Mouse (Mus musculus) embryo, embryonic 11.5 days (tissue): Measurements from ENCODE around the gene Gucy1b1.

Experiments
- DNase-seq: peaks from one replicate; pipeline ENCODE4 v3.0.0-alpha.2; 2012; ENCODE audit warnings: low read depth, low spot score

The Gucy1b1 gene

GRCm38 (mm10) chr3:82036262-82037044 lies 38.0 kb downstream of the Gucy1b1 start:
- DNase-seq, result no peak

- DNase-seq, result no peak
These were observed 44.3 kb downstream of the Gucy1b1 start for GRCm38 (mm10) chr3:82030008-82030748.

DNA sequence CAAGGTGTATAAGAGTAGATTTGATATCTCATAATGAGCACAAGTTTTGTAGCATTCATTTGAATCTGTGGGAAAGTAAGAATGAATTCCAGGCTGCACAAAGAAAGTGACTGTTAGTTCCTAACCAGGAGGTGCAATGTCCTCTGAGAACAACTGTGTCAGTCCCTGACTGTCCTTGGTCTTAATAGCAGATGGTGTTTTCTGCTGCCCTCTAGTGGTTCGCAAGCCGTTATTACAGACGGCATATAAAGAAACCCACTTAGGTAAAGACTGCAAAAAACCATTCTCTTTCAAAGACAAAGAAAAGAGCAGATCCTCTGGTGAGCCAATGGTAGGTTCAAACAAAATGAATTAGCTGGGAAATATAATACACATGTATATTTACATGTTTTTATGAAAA lies 45.3 kb downstream of the Gucy1b1 start:
- peak; percentile 38 for DNase-seq

DNA sequence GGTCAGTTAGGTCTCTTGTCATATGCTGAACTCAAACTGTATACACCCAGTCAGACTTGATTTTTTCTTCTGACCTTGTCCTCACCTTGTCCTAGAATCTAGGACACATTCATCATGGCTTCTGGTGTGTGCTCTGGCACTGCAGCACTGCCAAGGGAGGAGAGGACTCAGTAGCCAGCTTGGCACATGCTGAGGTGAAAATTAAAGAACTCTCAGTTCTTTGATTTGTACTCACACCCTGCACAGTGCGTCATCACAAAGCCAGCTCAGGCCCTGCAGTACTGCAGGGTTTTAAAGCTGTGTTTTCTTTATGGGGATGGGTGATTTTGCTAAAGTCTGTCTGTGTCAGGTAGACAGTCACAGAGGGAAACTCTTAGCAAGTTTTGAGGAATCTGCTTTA lies 47.2 kb downstream of the Gucy1b1 start:
- DNase-seq, result no peak

DNA sequence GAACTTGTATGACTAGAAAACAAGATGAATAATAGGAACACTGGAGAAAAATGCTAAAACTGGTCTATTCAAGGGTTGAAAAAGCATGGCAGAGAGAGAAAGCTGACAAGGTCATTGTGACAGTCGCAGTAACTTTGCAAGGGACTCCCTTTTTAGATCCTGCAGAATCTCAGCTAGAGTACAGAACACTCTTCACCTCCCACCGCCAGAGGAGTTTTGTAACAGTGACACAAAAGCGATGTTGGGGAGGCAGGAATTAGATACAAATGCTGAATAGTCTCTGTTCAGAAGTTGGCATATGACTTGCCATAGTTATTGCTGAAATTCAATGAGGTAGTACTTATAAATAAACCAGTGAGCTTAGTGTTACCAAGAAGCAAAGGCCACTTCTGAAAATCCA lies 51.4 kb downstream of the Gucy1b1 start:
- DNase-seq, result no peak

- no peak for DNase-seq
These were observed 52.0 kb downstream of the Gucy1b1 start for GRCm38 (mm10) chr3:82022421-82022920.

GRCm38 (mm10) chr3:82014148-82014703 lies 60.3 kb downstream of the Gucy1b1 start:
- DNase-seq, result no peak

GRCm38 (mm10) chr3:82007002-82007401 lies 67.5 kb downstream of the Gucy1b1 start:
- DNase-seq, result no peak

DNA sequence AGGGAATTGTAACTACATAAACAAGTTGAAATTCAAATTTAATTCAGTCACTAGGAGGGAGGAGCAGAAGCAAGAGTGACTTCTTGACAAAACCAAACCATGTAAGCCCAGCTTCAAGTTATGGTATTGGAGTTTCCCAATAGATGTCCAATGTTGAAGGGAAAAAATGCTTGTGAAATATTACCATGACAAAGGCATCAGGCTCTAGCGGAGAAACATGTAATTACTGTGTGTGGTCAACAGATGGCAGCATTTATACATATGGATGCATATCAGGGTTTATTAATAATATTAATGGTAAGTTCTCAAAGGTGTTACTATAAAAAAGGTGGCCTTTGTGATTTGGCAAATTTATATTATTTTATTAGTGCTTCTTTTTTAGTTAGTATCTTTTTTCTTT lies 78.5 kb downstream of the Gucy1b1 start:
- peak; percentile 16 for DNase-seq

- no peak for DNase-seq
These were observed 79.1 kb downstream of the Gucy1b1 start for GRCm38 (mm10) chr3:81995371-81995770.

GRCm38 (mm10) chr3:81990531-81990930 lies 84.0 kb downstream of the Gucy1b1 start:
- DNase-seq, result no peak

GRCm38 (mm10) chr3:81989692-81990141 lies 84.8 kb downstream of the Gucy1b1 start:
- no peak for DNase-seq

- no peak for DNase-seq
These were observed 86.9 kb downstream of the Gucy1b1 start for GRCm38 (mm10) chr3:81987628-81988027.

- DNase-seq, result no peak
These were observed 88.4 kb downstream of the Gucy1b1 start for GRCm38 (mm10) chr3:81986103-81986502.

DNA sequence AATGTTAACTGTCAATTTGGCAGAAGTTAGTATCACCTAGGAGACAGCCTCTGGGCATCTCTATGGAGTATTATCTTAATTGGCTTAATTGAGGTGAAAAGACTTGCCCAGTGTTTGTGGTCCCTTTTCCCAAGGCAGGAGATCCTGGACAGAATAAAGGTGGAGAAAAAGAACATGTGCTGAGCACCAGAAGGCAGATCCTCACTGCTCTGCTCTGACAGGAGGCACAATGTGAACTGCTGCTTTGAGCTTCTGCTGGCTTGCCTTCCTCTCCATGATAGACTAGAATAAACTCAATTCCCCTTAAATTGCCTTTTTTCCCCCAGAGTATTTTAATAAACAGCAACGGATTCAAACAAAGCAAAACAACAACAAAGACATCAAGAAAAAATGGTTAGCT lies 89.4 kb downstream of the Gucy1b1 start:
- DNase-seq, result no peak

- no peak for DNase-seq
These were observed 91.2 kb downstream of the Gucy1b1 start for GRCm38 (mm10) chr3:81983120-81983895.
